Mouse (Mus musculus) kidney, adult 18-20 months (tissue): ENCODE measurements around the gene Sema5b.

Experiments used
- DNase-seq: peaks from one replicate; pipeline ENCODE4 v3.0.0; 2021

The Sema5b gene

GRCm38 (mm10) chr16:35596241-35596640 is 55.3 kb downstream of the Sema5b start:
- DNase-seq: no peak

GRCm38 (mm10) chr16:35596661-35597350 is 55.9 kb downstream of the Sema5b start:
- DNase-seq: no peak

- DNase-seq: no peak
These were observed 57.0 kb downstream of the Sema5b start for GRCm38 (mm10) chr16:35597991-35598390.

- no peak for DNase-seq
These were observed 57.9 kb downstream of the Sema5b start for GRCm38 (mm10) chr16:35598802-35599201.

GRCm38 (mm10) chr16:35600282-35600681 is 59.3 kb downstream of the Sema5b start:
- no peak for DNase-seq

GRCm38 (mm10) chr16:35601426-35601825 is 60.5 kb downstream of the Sema5b start:
- no peak for DNase-seq

- no peak for DNase-seq
These were observed 61.6 kb downstream of the Sema5b start for GRCm38 (mm10) chr16:35602529-35602928.

GRCm38 (mm10) chr16:35603729-35604522 is 63.0 kb downstream of the Sema5b start:
- DNase-seq: peak; percentile 10

- DNase-seq: no peak
These were observed 66.3 kb downstream of the Sema5b start for GRCm38 (mm10) chr16:35607250-35607649.

GRCm38 (mm10) chr16:35608244-35608643 is 67.3 kb downstream of the Sema5b start:
- DNase-seq: no peak

- no peak for DNase-seq
These were observed 68.6 kb downstream of the Sema5b start for GRCm38 (mm10) chr16:35609561-35609960.

- DNase-seq: no peak
These were observed 73.2 kb downstream of the Sema5b start for GRCm38 (mm10) chr16:35613851-35614804.

- DNase-seq: no peak
These were observed 76.8 kb downstream of the Sema5b start for GRCm38 (mm10) chr16:35617732-35618131.

GRCm38 (mm10) chr16:35623026-35623425 is 82.1 kb downstream of the Sema5b start:
- no peak for DNase-seq

GRCm38 (mm10) chr16:35623986-35624385 is 83.0 kb downstream of the Sema5b start:
- DNase-seq: no peak

- no peak for DNase-seq
These were observed 83.9 kb downstream of the Sema5b start for GRCm38 (mm10) chr16:35624877-35625276.

- no peak for DNase-seq
These were observed 84.5 kb downstream of the Sema5b start for GRCm38 (mm10) chr16:35625286-35626020.

GRCm38 (mm10) chr16:35627992-35628607 is 87.2 kb downstream of the Sema5b start:
- DNase-seq: peak; percentile 82

- peak; percentile 49 for DNase-seq
These were observed 89.7 kb downstream of the Sema5b start for GRCm38 (mm10) chr16:35630470-35631183.

- no peak for DNase-seq
These were observed 92.1 kb downstream of the Sema5b start for GRCm38 (mm10) chr16:35633058-35633457.

GRCm38 (mm10) chr16:35634971-35635370 is 94.0 kb downstream of the Sema5b start:
- DNase-seq: no peak
